Mouse (Mus musculus): ENCODE data around the gene Adra1d.

Gene Adra1d

GRCm38 (mm10) chr2:131539780-131540179, 22.3 kb downstream of the Adra1d start:
- no peak for DNase-seq (ENCODE audit: low read depth, low spot score)

DNA sequence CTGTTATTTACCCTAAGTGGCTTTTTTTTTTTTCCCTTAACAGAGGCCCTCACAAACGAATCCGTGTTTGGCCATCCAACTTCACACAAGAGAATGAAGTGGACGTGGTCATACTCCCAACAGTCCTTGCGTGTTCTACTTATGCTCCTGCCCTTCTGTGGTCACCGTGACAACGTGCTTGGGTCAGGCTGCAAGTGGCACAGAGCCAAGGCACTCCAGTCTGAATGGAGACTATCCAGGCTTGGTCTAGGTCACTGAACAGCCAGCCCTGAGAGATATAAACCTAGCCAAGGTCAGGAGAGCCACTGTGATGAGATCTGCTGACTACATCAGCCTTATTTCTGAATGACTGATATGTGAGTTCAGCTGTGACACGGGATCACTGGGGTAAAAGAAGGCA, 23.7 kb downstream of the Adra1d start:
- DNase-seq (ENCODE audit: low read depth, low spot score), result no peak

DNA sequence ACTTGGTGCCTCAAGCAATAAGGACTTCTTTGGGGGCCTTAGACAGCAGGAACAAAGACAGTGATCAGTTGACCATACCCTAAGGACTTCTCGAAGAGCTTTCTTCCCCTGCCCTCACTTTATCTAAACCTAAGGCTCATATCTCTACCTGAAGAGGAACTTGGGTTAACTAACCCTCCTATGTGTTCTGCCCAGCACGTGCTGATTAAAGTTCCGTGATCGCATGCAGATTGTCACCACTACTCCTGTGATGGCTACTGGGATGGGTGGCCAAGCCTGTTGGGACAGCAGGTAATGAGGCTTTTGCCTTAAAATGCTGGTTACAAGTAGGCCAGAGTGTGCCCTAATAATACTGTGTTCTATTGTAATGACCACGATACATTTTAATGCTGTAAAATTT, 26.9 kb downstream of the Adra1d start:
- DNase-seq (ENCODE audit: low read depth, low spot score), result no peak

- no peak for DNase-seq (ENCODE audit: low read depth, low spot score)
Measured at GRCm38 (mm10) chr2:131531271-131531670, 30.8 kb downstream of the Adra1d start.

GRCm38 (mm10) chr2:131530623-131531008, 31.5 kb downstream of the Adra1d start:
- no peak for DNase-seq (ENCODE audit: low read depth, low spot score)

DNA sequence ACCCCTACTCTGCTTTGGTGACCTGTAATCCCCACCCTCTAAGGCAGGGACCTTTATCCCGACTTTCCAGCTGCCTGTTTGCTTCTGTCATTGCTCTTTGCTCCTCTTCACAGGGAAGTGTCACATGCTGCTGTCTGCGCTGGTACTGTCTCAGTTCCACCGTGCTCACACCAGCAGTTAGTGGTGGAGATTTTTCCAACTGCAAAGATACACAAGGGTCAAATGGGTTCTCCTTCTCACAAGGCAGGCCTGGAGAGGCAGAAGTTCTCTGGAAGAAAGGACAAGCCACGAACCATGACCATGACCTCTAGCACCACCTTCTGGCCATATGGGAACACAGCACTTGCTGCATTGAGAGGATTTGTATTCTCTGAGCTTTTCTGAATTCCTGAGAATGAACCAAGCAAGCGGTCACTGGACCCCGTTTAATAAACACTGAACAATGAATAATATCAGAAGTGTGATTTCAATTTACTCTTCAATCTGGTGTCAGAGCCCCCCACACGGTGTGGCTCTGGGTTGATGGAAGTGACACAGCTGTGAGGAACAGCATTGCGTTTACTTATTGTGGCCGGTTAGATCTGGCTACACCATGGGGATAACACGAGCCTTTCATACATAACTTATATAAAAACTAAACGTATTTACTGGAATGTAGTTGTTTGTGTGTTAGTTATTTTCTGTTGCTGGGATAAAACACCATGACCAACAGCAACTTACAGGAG, 32.0 kb downstream of the Adra1d start:
- DNase-seq (ENCODE audit: low read depth, low spot score), result peak; percentile 62

GRCm38 (mm10) chr2:131527061-131527460, 35.0 kb downstream of the Adra1d start:
- DNase-seq (ENCODE audit: low read depth, low spot score), result no peak

GRCm38 (mm10) chr2:131520743-131521142, 41.3 kb downstream of the Adra1d start:
- DNase-seq (ENCODE audit: low read depth, low spot score), result no peak

GRCm38 (mm10) chr2:131518790-131519189, 43.3 kb downstream of the Adra1d start:
- no peak for DNase-seq (ENCODE audit: low read depth, low spot score)

DNA sequence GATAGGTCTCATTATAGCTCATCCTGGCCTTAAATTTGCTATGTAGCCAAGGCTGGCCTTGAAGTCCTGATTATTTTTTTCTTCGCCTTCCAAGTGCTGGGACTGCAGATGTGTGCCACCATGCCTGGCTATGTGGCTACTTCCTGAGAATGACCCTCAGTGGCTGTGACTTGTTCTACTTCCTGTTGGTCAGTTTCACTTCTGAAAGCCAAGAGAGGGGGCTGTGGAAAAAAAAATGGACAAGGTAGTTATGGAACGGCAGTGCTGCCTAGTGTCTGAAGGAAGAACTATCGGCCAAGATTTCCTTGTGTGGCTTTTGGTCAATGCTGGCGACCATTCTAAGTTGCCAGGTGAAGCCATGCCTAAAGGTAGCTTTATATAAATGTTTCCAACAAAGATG, 44.5 kb downstream of the Adra1d start:
- no peak for DNase-seq (ENCODE audit: low read depth, low spot score)

- no peak for DNase-seq (ENCODE audit: low read depth, low spot score)
Measured at GRCm38 (mm10) chr2:131514055-131514621, 47.9 kb downstream of the Adra1d start.

DNA sequence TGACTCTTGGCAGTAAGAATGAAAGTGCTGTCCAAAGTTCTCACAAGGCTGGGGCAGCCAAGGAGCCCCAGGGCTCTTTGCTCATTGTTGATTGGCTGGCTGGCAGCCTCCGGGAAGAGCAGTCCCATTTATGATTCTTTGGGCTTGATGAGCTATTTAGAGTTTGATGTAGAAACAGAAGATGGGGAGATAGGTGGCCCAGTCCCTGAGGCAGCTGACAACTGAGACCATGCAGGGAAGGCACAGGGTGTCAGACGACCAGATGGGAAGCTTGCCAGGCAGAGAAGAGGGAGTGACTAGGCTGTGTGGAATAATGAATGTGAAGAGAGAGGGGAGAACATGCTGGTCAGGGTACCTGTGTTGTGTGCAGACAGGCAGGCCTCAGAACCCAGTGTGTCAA, 48.6 kb downstream of the Adra1d start:
- no peak for DNase-seq (ENCODE audit: low read depth, low spot score)

- DNase-seq (ENCODE audit: low read depth, low spot score), result no peak
Measured at GRCm38 (mm10) chr2:131510531-131510930, 51.6 kb downstream of the Adra1d start.

- peak; percentile 60 for DNase-seq (ENCODE audit: low read depth, low spot score)
Measured at GRCm38 (mm10) chr2:131509671-131510313, 52.3 kb downstream of the Adra1d start.

GRCm38 (mm10) chr2:131508501-131508900, 53.6 kb downstream of the Adra1d start:
- DNase-seq (ENCODE audit: low read depth, low spot score), result no peak

GRCm38 (mm10) chr2:131506358-131506757, 55.7 kb downstream of the Adra1d start:
- no peak for DNase-seq (ENCODE audit: low read depth, low spot score)

GRCm38 (mm10) chr2:131505431-131505830, 56.7 kb downstream of the Adra1d start:
- no peak for DNase-seq (ENCODE audit: low read depth, low spot score)

DNA sequence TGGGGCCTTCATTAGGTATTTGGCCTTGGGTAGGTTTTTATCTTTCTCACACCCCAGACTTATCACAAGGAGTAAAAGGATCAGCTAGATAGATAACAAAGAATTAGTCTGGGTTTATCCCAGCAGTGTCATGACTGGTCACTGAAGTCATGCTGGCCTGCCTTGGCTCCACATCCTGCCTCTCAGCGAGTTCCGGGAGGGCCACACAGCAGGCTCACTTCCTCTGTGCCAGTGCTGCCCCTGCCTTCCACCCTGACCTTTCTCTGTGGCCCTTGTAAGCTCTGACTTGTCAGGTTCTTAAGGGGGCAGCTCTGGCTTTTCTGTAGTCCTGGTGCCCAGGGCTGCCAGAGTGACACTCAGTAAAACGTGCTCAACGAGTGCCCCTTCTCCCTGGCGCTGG, 59.5 kb downstream of the Adra1d start:
- DNase-seq (ENCODE audit: low read depth, low spot score), result no peak

DNA sequence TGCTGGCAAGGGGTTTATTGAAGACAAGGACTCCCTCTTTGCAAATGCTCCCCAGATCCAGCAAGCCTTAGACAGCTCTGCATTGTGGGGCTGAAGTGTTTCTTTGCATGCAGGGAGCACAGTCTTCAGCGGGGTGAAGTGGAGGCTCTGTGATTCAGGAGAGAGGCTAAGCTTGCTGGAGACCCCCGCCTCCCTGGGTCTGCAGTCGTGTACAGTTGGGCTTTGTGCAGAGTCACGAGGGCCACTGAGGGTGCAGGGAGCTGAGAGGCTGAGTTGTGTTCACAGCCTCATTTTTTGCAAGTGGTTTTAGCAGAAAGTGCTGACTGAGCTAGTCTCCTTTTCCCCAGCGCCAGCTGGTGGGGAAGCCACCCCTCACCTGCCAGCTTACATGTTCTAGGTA, 60.2 kb downstream of the Adra1d start:
- no peak for DNase-seq (ENCODE audit: low read depth, low spot score)

DNA sequence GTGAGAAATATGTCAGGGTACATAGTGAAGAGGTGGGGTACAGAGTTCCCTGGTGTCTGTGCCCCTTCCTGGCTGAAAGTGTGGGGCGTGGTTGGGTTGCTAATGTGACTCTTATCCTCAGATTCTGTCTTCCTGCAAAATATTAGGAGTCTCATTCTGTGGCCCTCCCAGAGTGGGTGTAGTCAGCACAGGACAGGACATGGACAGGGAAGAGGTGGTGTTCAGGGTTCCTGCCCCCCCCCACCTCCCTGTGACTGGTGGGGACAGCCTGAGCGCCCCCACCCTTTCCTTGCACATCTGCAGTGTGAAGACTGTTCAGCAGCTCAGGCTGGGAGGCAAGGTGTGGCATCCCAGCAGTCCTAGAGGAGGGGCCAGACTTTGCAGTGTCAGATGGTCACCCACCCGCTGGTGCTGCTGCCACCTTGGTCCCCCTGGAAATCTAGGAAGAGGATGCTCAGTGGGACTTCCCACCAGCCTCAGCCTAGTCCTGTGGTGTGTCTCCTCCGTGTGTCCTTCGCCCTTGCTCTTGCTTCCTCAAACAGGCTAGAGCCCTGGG, 62.7 kb downstream of the Adra1d start:
- no peak for DNase-seq (ENCODE audit: low read depth, low spot score)

DNA sequence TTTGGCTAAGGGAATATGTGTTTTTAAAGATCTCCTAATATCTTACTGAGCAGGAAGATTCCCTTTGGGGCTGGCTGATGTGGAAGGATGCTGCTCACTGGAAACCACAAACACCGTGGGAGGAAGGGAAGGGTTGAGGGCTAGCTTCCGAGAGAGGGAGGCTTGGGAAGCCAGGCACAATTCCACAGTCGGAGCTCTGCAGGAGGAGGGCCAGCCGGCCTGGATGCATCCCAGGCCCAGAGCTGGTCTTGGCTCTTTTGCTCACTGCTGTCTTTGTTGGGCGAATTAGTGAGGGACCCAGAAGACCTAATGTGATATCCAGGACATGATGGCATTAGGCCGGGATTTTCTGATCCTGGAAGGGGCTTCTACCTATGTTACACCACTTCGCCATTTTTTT, 63.9 kb downstream of the Adra1d start:
- DNase-seq (ENCODE audit: low read depth, low spot score), result no peak

GRCm38 (mm10) chr2:131497224-131497856, 64.7 kb downstream of the Adra1d start:
- DNase-seq (ENCODE audit: low read depth, low spot score), result no peak
